Mouse (Mus musculus): Measurements from ENCODE around the gene Ppp1cc.

- TF ChIP-seq CTCF (IDR thresholded peaks at IDR 0.05; ENCODE audit: low read depth, low read length) (no peak), POLR2A (IDR thresholded peaks at IDR 0.05; ENCODE audit: insufficient read depth, low read length) (no peak), EP300 (IDR thresholded peaks at IDR 0.05; ENCODE audit: insufficient read depth, low read depth, low read length) (no peak)
These were observed 32.8 kb upstream of the Ppp1cc start for GRCm38 (mm10) chr5:122125211-122125760.
